Comparison of ENCODE assay signal across 30 mouse cellular contexts in genomic region chr5:92322612-92323011, GRCm38 (mm10). TPM values are rescaled to one million over a fixed set of nuclear protein-coding genes. Genes with fewer than 3 reads are reported as not detected.
DNase-seq lines count a peak whose midpoint lies in the region; ATAC-seq and TF ChIP-seq lines count a peak whose summit lies in the region.
"Had no signal": no experiment of that assay in that cellular context is flagged by ENCODE, and none has a peak within 500 bp of the region (broad histone marks: within the 10 kb centered on the region; RNA-seq: fewer than 3 reads in every experiment).

No protein-coding gene starts in this region.

- no peak for TF ChIP-seq CTCF in lung, adult 2 months (IDR thresholded peaks at IDR 0.05; ENCODE audit: insufficient read depth, low read length)

- no peak for TF ChIP-seq POLR2A in lung, adult 2 months (IDR thresholded peaks at IDR 0.05; ENCODE audit: borderline replicate concordance, extremely low read depth, low read depth, low read length)

- no peak overlapping the region for H3K4me3 ChIP-seq in lung, adult 2 months (replicated peaks; ENCODE audit: extremely low read depth, low read depth, low read length)
- no peak overlapping the region for H3K4me3 ChIP-seq in heart, embryonic 11.5 days (ENCODE audit: low read depth, low read length)
- no peak overlapping the region for H3K4me3 ChIP-seq in kidney, embryonic 15.5 days (replicated peaks)
- H3K4me3 ChIP-seq in limb, embryonic 10.5 days: no peak overlapping the region
- H3K4me3 ChIP-seq: embryonic facial prominence, embryonic 15.5 days; heart, embryonic 15.5 days; hindbrain, embryonic 13.5 days; limb, embryonic 12.5 days; megakaryocyte, embryonic 14.5 days; midbrain, embryonic 13.5 days had no signal

- H3K4me1 ChIP-seq in lung, adult 2 months (ENCODE audit: control insufficient read depth, insufficient read depth, low read length): no peaks in the 10 kb centered on the region; the same call in none of the 2 replicates
- H3K4me1 ChIP-seq in heart, embryonic 11.5 days (ENCODE audit: control insufficient read depth, insufficient read depth, low read length): no peaks in the 10 kb centered on the region
- H3K4me1 ChIP-seq in kidney, embryonic 15.5 days: peaks cover 7% of the 10 kb centered on the region
- H3K4me1 ChIP-seq in limb, embryonic 10.5 days: 0 out of 2 replicates have a peak, but pooled peaks cover 5% of the 10 kb centered on the region
- H3K4me1 ChIP-seq: hindbrain, embryonic 13.5 days; midbrain, embryonic 13.5 days had no signal

- WGBS in lung, adult 2 months: 67% methylated on average over 4 of the region's 4 CpGs
- WGBS in heart, embryonic 11.5 days (ENCODE audit: insufficient replicate concordance): 77% methylated on average over 4 of the region's 4 CpGs
- WGBS in kidney, embryonic 15.5 days: 73% methylated on average over 4 of the region's 4 CpGs
- WGBS in limb, embryonic 10.5 days: 91% methylated on average over 4 of the region's 4 CpGs

- H3K27ac ChIP-seq in heart, embryonic 11.5 days (ENCODE audit: low read depth, low read length): no peak overlapping the region
- no peak overlapping the region for H3K27ac ChIP-seq in kidney, embryonic 15.5 days
- H3K27ac ChIP-seq in limb, embryonic 10.5 days: no peak overlapping the region
- H3K27ac ChIP-seq: embryonic facial prominence, embryonic 15.5 days; heart, embryonic 15.5 days; hindbrain, embryonic 13.5 days; limb, embryonic 12.5 days; liver, embryonic 14.5 days; midbrain, embryonic 13.5 days had no signal

- no peak overlapping the region for H3K4me2 ChIP-seq in heart, embryonic 11.5 days
- no peak overlapping the region for H3K4me2 ChIP-seq in kidney, embryonic 15.5 days
- H3K4me2 ChIP-seq: embryonic facial prominence, embryonic 15.5 days; heart, embryonic 15.5 days; hindbrain, embryonic 13.5 days; limb, embryonic 12.5 days; midbrain, embryonic 13.5 days had no signal

- H3K9ac ChIP-seq in heart, embryonic 11.5 days (ENCODE audit: low read depth, low read length): no peak overlapping the region
- no peak overlapping the region for H3K9ac ChIP-seq in kidney, embryonic 15.5 days
- H3K9ac ChIP-seq: embryonic facial prominence, embryonic 15.5 days; heart, embryonic 15.5 days; hindbrain, embryonic 13.5 days; limb, embryonic 12.5 days; liver, embryonic 14.5 days; midbrain, embryonic 13.5 days had no signal

- ATAC-seq in heart, embryonic 11.5 days (replicated peaks; ENCODE audit: insufficient number of reproducible peaks, low FRiP score, low TSS enrichment): no peak
- no peak for ATAC-seq in kidney, embryonic 15.5 days (replicated peaks; ENCODE audit: low FRiP score)
- ATAC-seq: CD4-positive, CD25-positive, alpha-beta regulatory T cell, adult 4 months; forebrain, embryonic 16.5 days; inflammation-experienced regulatory T-cells, adult 6 months; midbrain, embryonic 13.5 days had no signal

- no peaks in the 10 kb centered on the region for H3K9me3 ChIP-seq in heart, embryonic 11.5 days (replicated peaks; ENCODE audit: control insufficient read depth, low read length)
- H3K9me3 ChIP-seq in kidney, embryonic 15.5 days (replicated peaks): no peaks in the 10 kb centered on the region
- no peaks in the 10 kb centered on the region for H3K9me3 ChIP-seq in limb, embryonic 10.5 days (replicated peaks)
- H3K9me3 ChIP-seq: embryonic facial prominence, embryonic 15.5 days; heart, embryonic 15.5 days; hindbrain, embryonic 13.5 days; limb, embryonic 12.5 days; megakaryocyte, embryonic 14.5 days; midbrain, embryonic 13.5 days had no signal

- no peaks in the 10 kb centered on the region for H3K27me3 ChIP-seq in heart, embryonic 11.5 days (ENCODE audit: control insufficient read depth, insufficient read depth, low read length)
- H3K27me3 ChIP-seq in kidney, embryonic 15.5 days: no peaks in the 10 kb centered on the region
- H3K27me3 ChIP-seq in limb, embryonic 10.5 days (ENCODE audit: low read depth, poor library complexity, severe bottlenecking): no peaks in the 10 kb centered on the region
- H3K27me3 ChIP-seq: embryonic facial prominence, embryonic 15.5 days; hindbrain, embryonic 13.5 days; limb, embryonic 12.5 days; midbrain, embryonic 13.5 days had no signal

- H3K36me3 ChIP-seq in heart, embryonic 11.5 days (ENCODE audit: control insufficient read depth, insufficient read depth, low read length): no peaks in the 10 kb centered on the region
- H3K36me3 ChIP-seq in kidney, embryonic 15.5 days: no peaks in the 10 kb centered on the region
- no peaks in the 10 kb centered on the region for H3K36me3 ChIP-seq in limb, embryonic 10.5 days
- H3K36me3 ChIP-seq: embryonic facial prominence, embryonic 15.5 days; heart, embryonic 15.5 days; hindbrain, embryonic 13.5 days; limb, embryonic 12.5 days; midbrain, embryonic 13.5 days had no signal

- DNase-seq in adrenal gland, postnatal 10 days: peak; percentile 44
- DNase-seq in adrenal gland, postnatal 25 days: no peak
- peak; percentile 27 to 40 for DNase-seq in lung, adult 18-20 months
- DNase-seq in lung, adult 2 months: no peak
- peak; percentile 29 for DNase-seq in lung, postnatal 10 days
- no peak for DNase-seq in limb, embryonic 10.5 days (ENCODE audit: low spot score)
- DNase-seq: cerebellum, adult 9-11 months; layer of hippocampus, postnatal 36 days; right cerebral cortex, postnatal 14 days; spleen, adult 18-20 months; thymus, postnatal 14 days had no signal

RNA-seq across cellular contexts. Expression of gene Cxcl9, which starts 5.3 kb away (rescaled TPM):
- total RNA-seq in adrenal gland, postnatal 10 days (2021): 1 to 10 TPM; 1.5 TPM
- 0.88 and 0.90 TPM in 2 replicates for total RNA-seq in adrenal gland, postnatal 25 days (2021)
- 1.8 and 3.0 TPM in 2 replicates for polyA plus RNA-seq in lung, adult 2 months (2012; rRNA removed)
- not detected in 2 replicates for polyA plus RNA-seq in heart, embryonic 11.5 days (2014; fragmentation: Nextera tagmentation; extraction: Ambion mirVana)
- polyA plus RNA-seq in kidney, embryonic 15.5 days (2015; fragmentation: Nextera tagmentation; extraction: Ambion mirVana): not detected in 2 replicates
- polyA plus RNA-seq in limb, embryonic 10.5 days (2016; fragmentation: Nextera tagmentation; extraction: Ambion mirVana): not detected in 2 replicates
- total RNA-seq: layer of hippocampus, postnatal 36 days; left cerebral cortex, postnatal 10 days; monocyte, adult 5-6 weeks had no signal
- polyA plus RNA-seq: forebrain, embryonic 16.5 days; heart, embryonic 15.5 days; hindbrain, embryonic 13.5 days; limb, embryonic 12.5 days; midbrain, embryonic 13.5 days; neural tube, embryonic 11.5 days; stomach, embryonic 14.5 days had no signal

RNA-seq across cellular contexts. Expression of gene Art3, which starts 9.0 kb away (rescaled TPM):
- 100 to 1,000 TPM; 126 to 154 TPM for total RNA-seq in adrenal gland, postnatal 10 days (2021)
- 50.0 and 51.8 TPM in 2 replicates for total RNA-seq in adrenal gland, postnatal 25 days (2021)
- 16.5 and 26.2 TPM in 2 replicates for polyA plus RNA-seq in lung, adult 2 months (2012; rRNA removed)
- polyA plus RNA-seq in heart, embryonic 11.5 days (2014; fragmentation: Nextera tagmentation; extraction: Ambion mirVana): 37.0 and 37.6 TPM in 2 replicates
- 3.0 and 3.9 TPM in 2 replicates for polyA plus RNA-seq in kidney, embryonic 15.5 days (2015; fragmentation: Nextera tagmentation; extraction: Ambion mirVana)
- 0.89 and 2.0 TPM in 2 replicates for polyA plus RNA-seq in limb, embryonic 10.5 days (2016; fragmentation: Nextera tagmentation; extraction: Ambion mirVana)
- total RNA-seq: common myeloid progenitor, adult 5-6 weeks had no signal

RNA-seq across cellular contexts. Expression of gene Sdad1, which starts 12.3 kb away (rescaled TPM):
- 10 to 100 TPM; 32.1 to 36.0 TPM for total RNA-seq in adrenal gland, postnatal 10 days (2021)
- 30.5 and 36.1 TPM in 2 replicates for total RNA-seq in adrenal gland, postnatal 25 days (2021)
- 5.5 and 7.1 TPM in 2 replicates for polyA plus RNA-seq in lung, adult 2 months (2012; rRNA removed)
- 24.7 and 30.5 TPM in 2 replicates for polyA plus RNA-seq in heart, embryonic 11.5 days (2014; fragmentation: Nextera tagmentation; extraction: Ambion mirVana)
- 45.7 and 47.9 TPM in 2 replicates for polyA plus RNA-seq in kidney, embryonic 15.5 days (2015; fragmentation: Nextera tagmentation; extraction: Ambion mirVana)
- 55.6 and 61.0 TPM in 2 replicates for polyA plus RNA-seq in limb, embryonic 10.5 days (2016; fragmentation: Nextera tagmentation; extraction: Ambion mirVana)

RNA-seq across cellular contexts. Expression of gene Cxcl10, which starts 26.1 kb away (rescaled TPM):
- total RNA-seq in adrenal gland, postnatal 10 days (2021): under 1 TPM; 0.57 to 0.94 TPM
- 1.1 and 1.2 TPM in 2 replicates for total RNA-seq in adrenal gland, postnatal 25 days (2021)
- 2.2 and 3.0 TPM in 2 replicates for polyA plus RNA-seq in lung, adult 2 months (2012; rRNA removed)
- polyA plus RNA-seq in heart, embryonic 11.5 days (2014; fragmentation: Nextera tagmentation; extraction: Ambion mirVana): 0.72 TPM in 1 of 2 replicates, not detected in the other
- 0.72 and 1.4 TPM in 2 replicates for polyA plus RNA-seq in kidney, embryonic 15.5 days (2015; fragmentation: Nextera tagmentation; extraction: Ambion mirVana)
- 0.26 and 0.28 TPM in 2 replicates for polyA plus RNA-seq in limb, embryonic 10.5 days (2016; fragmentation: Nextera tagmentation; extraction: Ambion mirVana)
- total RNA-seq: gastrocnemius, postnatal 25 days; heart, adult 8-10 months; layer of hippocampus, postnatal 36 days; left cerebral cortex, postnatal 10 days had no signal
- polyA plus RNA-seq: forebrain, embryonic 16.5 days; neural tube, embryonic 11.5 days had no signal

RNA-seq across cellular contexts. Expression of gene Naaa, which starts 44.6 kb away (rescaled TPM):
- total RNA-seq in adrenal gland, postnatal 10 days (2021): 10 to 100 TPM; 26.7 to 27.0 TPM
- total RNA-seq in adrenal gland, postnatal 25 days (2021): 13.8 and 15.8 TPM in 2 replicates
- 81.2 and 91.1 TPM in 2 replicates for polyA plus RNA-seq in lung, adult 2 months (2012; rRNA removed)
- polyA plus RNA-seq in heart, embryonic 11.5 days (2014; fragmentation: Nextera tagmentation; extraction: Ambion mirVana): 6.9 and 8.4 TPM in 2 replicates
- polyA plus RNA-seq in kidney, embryonic 15.5 days (2015; fragmentation: Nextera tagmentation; extraction: Ambion mirVana): 21.3 and 24.1 TPM in 2 replicates
- polyA plus RNA-seq in limb, embryonic 10.5 days (2016; fragmentation: Nextera tagmentation; extraction: Ambion mirVana): 8.8 and 9.2 TPM in 2 replicates

Comparison
In these comparisons a context has a peak if more than half of its experiments do, and no peak if none do; other contexts are left out.
1. DNase-seq: peak in adrenal gland, postnatal 10 days (single experiment), lung, adult 18-20 months (2 of 2) and lung, postnatal 10 days (single experiment); none in adrenal gland, postnatal 25 days (single experiment), lung, adult 2 months (single experiment) and limb, embryonic 10.5 days (single experiment).